Mouse (Mus musculus): ENCODE data around the gene Abca1.

- TF ChIP-seq POLR2A (IDR thresholded peaks at IDR 0.05; ENCODE audit: low read depth, low read length): no peak
- TF ChIP-seq CTCF (conservative IDR thresholded peaks at IDR 0.05; ENCODE audit: insufficient read depth, insufficient read length, low read depth, low read length): no peak
These were observed 19.7 kb upstream of the Abca1 start for GRCm38 (mm10) chr4:53179308-53179820.
